Mouse (Mus musculus): Measurements from ENCODE around the gene Pex13. TPM values are rescaled to one million over a fixed set of nuclear protein-coding genes. Genes with fewer than 3 reads are reported as not detected.
A peak's percentile ranks its signal among the peaks of the same experiment; 100 is the strongest.

Gene Pex13
- polyA plus RNA-seq, 1 experiment from 2014 or later = 35.4 TPM

- H3K27me3 ChIP-seq = no peaks in the 10 kb centered on the region
- DNase-seq (ENCODE audit: low read depth, low spot score) (no peak), ATAC-seq (no peak)
- no peak for TF ChIP-seq CTCF (IDR thresholded peaks at IDR 0.05)
- ChIA-PET POLR2A (no interaction called here), CTCF (no interaction called here)
- in situ Hi-C loops (cut with MboI; ENCODE audit: low pct_unique_long_range_greater_than_20kb) = loop anchor here (5.0 to 10.0 kb wide), 2 partner anchors 172 to 275 kb away; no protein-coding TSS in a partner anchor
Measured at GRCm38 (mm10) chr11:23682561-23682960, 16.8 kb upstream of the Pex13 start.

DNA sequence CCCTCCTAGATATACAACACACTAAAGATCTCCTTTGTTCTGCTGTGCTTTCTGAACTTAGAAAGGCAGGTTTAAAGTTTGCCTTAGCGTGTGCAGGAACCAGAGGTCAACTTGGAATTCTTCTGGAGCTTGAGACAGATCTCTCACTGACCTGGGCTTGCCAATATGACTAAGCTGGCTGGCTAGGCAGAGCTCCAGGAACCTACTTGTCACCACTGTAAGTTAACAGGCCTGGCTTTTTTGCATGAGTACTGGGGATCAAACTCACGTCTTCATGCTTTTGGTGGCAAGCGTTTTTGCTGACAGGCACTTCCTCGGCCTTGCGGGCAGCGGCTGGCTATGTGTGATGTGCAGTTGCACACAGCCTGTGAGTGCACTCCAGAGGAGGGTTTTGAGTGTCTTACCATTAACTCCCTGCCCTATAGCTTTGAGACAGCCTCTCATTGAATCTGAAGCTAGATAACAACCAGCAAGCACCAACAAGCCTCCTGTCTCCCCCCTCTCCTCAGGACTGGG, 14.7 kb upstream of the Pex13 start:
- H3K27me3 ChIP-seq = no peaks in the 10 kb centered on the region
- POLR2A ChIA-PET = interaction anchor here (0.6 kb wide), 1 partner anchor 267 kb away, joined by 3 read pairs; no protein-coding TSS in a partner anchor
- no peak for TF ChIP-seq CTCF (IDR thresholded peaks at IDR 0.05)
- ATAC-seq (no peak), DNase-seq (ENCODE audit: low read depth, low spot score) (no peak)
- in situ Hi-C loops (cut with MboI; ENCODE audit: low pct_unique_long_range_greater_than_20kb) = loop anchor here (5.0 to 10.0 kb wide), 2 partner anchors 174 to 277 kb away; no protein-coding TSS in a partner anchor
- CTCF ChIA-PET = interaction anchor here (2.7 kb wide), 1 partner anchor 274 kb away, joined by 14 read pairs; no protein-coding TSS in a partner anchor

- ChIA-PET CTCF (interaction anchor here (0.9 to 2.7 kb wide), 7 partner anchors 9 to 275 kb away, joined by 3 to 14 read pairs (median 5); no protein-coding TSS in a partner anchor), POLR2A (no interaction called here)
- in situ Hi-C loops (cut with MboI; ENCODE audit: low pct_unique_long_range_greater_than_20kb) = no loop called here
- no peak for DNase-seq (ENCODE audit: low read depth, low spot score)
- TF ChIP-seq CTCF (IDR thresholded peaks at IDR 0.05) = peak; percentile 69
- H3K27me3 ChIP-seq = no peaks in the 10 kb centered on the region
- no peak for ATAC-seq
Measured at GRCm38 (mm10) chr11:23679044-23679642, 13.4 kb upstream of the Pex13 start.

GRCm38 (mm10) chr11:23676100-23676499, 10.3 kb upstream of the Pex13 start:
- no peak for ATAC-seq
- no peaks in the 10 kb centered on the region for H3K27me3 ChIP-seq
- POLR2A ChIA-PET = no interaction called here
- CTCF ChIA-PET = no interaction called here
- no peak for TF ChIP-seq CTCF (IDR thresholded peaks at IDR 0.05)
- DNase-seq (ENCODE audit: low read depth, low spot score) = no peak
- in situ Hi-C loops (cut with MboI; ENCODE audit: low pct_unique_long_range_greater_than_20kb) = no loop called here

DNA sequence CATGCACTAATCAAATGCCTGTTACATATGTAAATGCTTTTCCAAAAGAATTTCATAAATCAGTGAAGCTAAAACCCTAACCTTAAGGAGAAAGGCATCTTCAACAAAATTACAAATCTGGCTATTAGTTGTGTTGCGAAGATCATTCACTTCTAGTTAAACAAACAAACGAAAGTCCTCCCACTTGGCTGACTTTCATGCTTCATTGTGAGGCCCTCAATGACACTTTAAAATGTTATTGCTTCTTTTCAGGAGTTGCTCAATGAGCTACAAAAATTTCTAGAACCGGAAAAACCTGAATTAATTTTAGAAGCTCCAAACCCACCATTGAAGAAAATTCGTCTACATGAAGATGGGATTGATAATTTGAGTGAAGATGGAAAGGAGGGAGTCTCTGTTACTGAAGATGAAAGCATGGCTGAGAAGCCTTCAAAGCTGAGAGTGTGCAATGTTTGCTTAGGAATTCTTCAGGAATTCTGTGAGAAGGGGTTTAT, 6.5 kb upstream of the Pex13 start:
- ChIA-PET CTCF (no interaction called here), POLR2A (interaction anchor here (0.6 kb wide), 1 partner anchor 68 kb away, joined by 3 read pairs; no protein-coding TSS in a partner anchor)
- no peaks in the 10 kb centered on the region for H3K27me3 ChIP-seq
- ATAC-seq = no peak
- in situ Hi-C loops (cut with MboI; ENCODE audit: low pct_unique_long_range_greater_than_20kb) = no loop called here
- DNase-seq (ENCODE audit: low read depth, low spot score) = no peak
- no peak for TF ChIP-seq CTCF (IDR thresholded peaks at IDR 0.05)

DNA sequence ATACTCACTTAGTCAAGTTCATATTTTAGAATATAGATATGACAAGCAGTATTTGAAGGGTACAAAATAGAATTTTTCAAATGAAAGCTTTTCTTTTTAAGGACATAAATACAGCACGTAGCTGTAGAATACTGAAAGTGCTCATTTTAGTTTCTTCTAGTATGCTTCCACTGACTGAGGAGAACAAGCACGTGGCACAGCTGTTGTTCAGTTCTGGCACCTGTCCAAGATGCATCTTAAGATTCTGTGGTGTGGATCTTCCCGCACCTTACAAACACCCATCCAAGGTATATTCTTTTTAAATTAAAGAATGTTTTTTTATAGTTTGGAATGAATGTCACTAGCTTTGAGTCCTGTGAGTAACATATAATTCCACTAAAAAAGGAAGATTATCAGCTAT, 1.4 kb upstream of the Pex13 start:
- TF ChIP-seq CTCF (IDR thresholded peaks at IDR 0.05) = no peak
- DNase-seq (ENCODE audit: low read depth, low spot score) = no peak
- in situ Hi-C loops (cut with MboI; ENCODE audit: low pct_unique_long_range_greater_than_20kb) = no loop called here

DNA sequence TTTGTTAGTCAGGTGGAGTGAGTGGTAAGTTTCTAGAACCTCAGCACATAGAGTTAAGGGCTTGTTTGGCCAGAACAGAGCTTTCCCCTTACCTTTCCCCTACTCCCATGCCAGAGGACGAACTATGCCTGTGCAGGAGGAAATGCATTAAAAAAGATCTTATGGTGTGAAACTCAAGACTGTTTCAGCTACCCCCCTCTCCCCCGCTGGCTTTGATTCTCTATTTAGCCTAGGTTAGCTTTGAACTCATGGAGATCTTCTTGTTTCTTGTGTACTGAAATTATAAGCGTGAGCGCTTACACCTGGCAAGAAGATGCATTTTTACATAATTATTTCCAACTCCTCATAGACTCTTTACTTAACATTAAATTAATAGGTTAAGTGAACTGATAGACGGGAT, 767 bp upstream of the Pex13 start:
- no peaks in the 10 kb centered on the region for H3K27me3 ChIP-seq
- ChIA-PET POLR2A (no interaction called here), CTCF (interaction anchor here (1.6 kb wide), 1 partner anchor 12 kb away, joined by 6 read pairs; no protein-coding TSS in a partner anchor)
- TF ChIP-seq CTCF (IDR thresholded peaks at IDR 0.05) = no peak
- in situ Hi-C loops (cut with MboI; ENCODE audit: low pct_unique_long_range_greater_than_20kb) = no loop called here
- no peak for ATAC-seq
- DNase-seq (ENCODE audit: low read depth, low spot score) = no peak

More for the DNA sequence above, 1.4 kb upstream of the Pex13 start:
- ChIA-PET POLR2A (no interaction called here), CTCF (interaction anchor here (1.6 kb wide), 1 partner anchor 11 kb away, joined by 6 read pairs; no protein-coding TSS in a partner anchor)
- no peak for ATAC-seq
- no peaks in the 10 kb centered on the region for H3K27me3 ChIP-seq

GRCm38 (mm10) chr11:23665311-23665786, 410 bp downstream of the Pex13 start, which contains the start of gene Pus10:
Gene Pus10, plus strand, starts transcription at chr11:23665674.
- ChIA-PET POLR2A (interaction anchor here (0.8 to 1.1 kb wide), 3 partner anchors 8 to 104 kb away, joined by 3 read pairs; no protein-coding TSS in a partner anchor), CTCF (no interaction called here)
- H3K27me3 ChIP-seq = no peaks in the 10 kb centered on the region
- ATAC-seq = peak; percentile 51
- no peak for DNase-seq (ENCODE audit: low read depth, low spot score)
- no peak for TF ChIP-seq CTCF (IDR thresholded peaks at IDR 0.05)
- in situ Hi-C loops (cut with MboI; ENCODE audit: low pct_unique_long_range_greater_than_20kb) = no loop called here

DNA sequence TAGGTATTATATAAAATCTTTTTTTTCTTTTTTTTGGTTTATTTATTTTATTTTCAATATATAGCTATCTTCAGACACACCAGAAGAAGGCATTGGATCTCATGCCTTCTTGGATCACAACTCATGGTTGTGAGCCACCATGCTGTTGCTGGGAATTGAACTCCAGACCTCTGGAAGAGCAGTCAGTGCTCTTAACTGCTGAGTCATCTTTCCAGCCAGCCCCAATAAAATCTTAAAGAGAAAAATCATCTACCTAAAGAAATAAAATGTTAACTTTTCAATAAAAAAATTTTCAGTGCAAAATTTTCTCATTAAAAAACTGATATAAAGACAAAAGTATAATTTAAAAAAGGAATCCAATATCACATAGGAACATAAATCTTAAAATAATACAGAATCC, 1.5 kb downstream of the Pex13 start:
- in situ Hi-C loops (cut with MboI; ENCODE audit: low pct_unique_long_range_greater_than_20kb) = no loop called here
- DNase-seq (ENCODE audit: low read depth, low spot score) = no peak
- ChIA-PET CTCF (interaction anchor here (2.0 kb wide), 1 partner anchor 12 kb away, joined by 5 read pairs; no protein-coding TSS in a partner anchor), POLR2A (no interaction called here)
- TF ChIP-seq CTCF (IDR thresholded peaks at IDR 0.05) = no peak
- H3K27me3 ChIP-seq = no peaks in the 10 kb centered on the region
- no peak for ATAC-seq

DNA sequence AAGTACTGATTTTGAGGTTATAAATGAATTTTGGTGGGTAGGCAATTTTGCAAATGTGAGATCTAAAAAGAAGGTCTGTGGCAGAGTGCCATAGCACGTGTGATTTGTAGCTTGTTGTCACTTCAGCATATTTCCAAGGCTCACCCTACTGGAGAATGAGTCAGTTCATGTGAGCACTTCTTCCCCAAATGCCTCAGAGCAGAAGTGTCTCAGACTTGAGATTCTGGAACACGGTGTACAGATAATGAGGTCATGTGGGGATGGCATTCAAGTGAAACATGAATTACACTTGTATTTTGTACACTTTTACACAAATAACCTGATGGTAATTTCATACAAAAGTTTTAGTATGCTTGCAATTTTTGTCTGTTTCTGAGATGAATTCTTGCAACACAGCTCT, 8.0 kb downstream of the Pex13 start:
- ChIA-PET CTCF (interaction anchor here (0.7 kb wide), 1 partner anchor 11 kb away, joined by 3 read pairs; no protein-coding TSS in a partner anchor), POLR2A (interaction anchor here (1.3 to 1.6 kb wide), 2 partner anchors 8 to 12 kb away, joined by 3 read pairs; partner anchors contain the start of genes Pex13 and Pus10)
- H3K27me3 ChIP-seq = no peaks in the 10 kb centered on the region
- no peak for DNase-seq (ENCODE audit: low read depth, low spot score)
- TF ChIP-seq CTCF (IDR thresholded peaks at IDR 0.05) = no peak
- in situ Hi-C loops (cut with MboI; ENCODE audit: low pct_unique_long_range_greater_than_20kb) = no loop called here
- no peak for ATAC-seq

GRCm38 (mm10) chr11:23653666-23654065, 12.1 kb downstream of the Pex13 start:
- ChIA-PET POLR2A (interaction anchor here (0.7 kb wide), 1 partner anchor 228 kb away, joined by 3 read pairs; no protein-coding TSS in a partner anchor), CTCF (no interaction called here)
- no peaks in the 10 kb centered on the region for H3K27me3 ChIP-seq
- DNase-seq (ENCODE audit: low read depth, low spot score) (no peak), ATAC-seq (no peak)
- TF ChIP-seq CTCF (IDR thresholded peaks at IDR 0.05) = no peak
- in situ Hi-C loops (cut with MboI; ENCODE audit: low pct_unique_long_range_greater_than_20kb) = no loop called here

Measured in Patski (cell line).